Mouse (Mus musculus): Measurements from ENCODE around the gene Tubg1. TPM values are rescaled to one million over a fixed set of nuclear protein-coding genes. Genes with fewer than 3 reads are reported as not detected.
"Not testable (repeated sequence)": the region's sequence is repeated elsewhere in the genome, so short reads cannot be mapped to it uniquely, and the experiment has no call there.

Tubg1 gene
- polyA plus RNA-seq, 1 experiment from 2014 or later: 58.5 TPM

GRCm38 (mm10) chr11:101143338-101144225, 23.8 kb downstream of the Tubg1 start:
- 22% methylated on average over 19 of the region's 19 CpGs for WGBS
- no peaks in the 10 kb centered on the region for H3K27me3 ChIP-seq (replicated peaks)
- peak overlapping the region; percentile 50 for H3K4me2 ChIP-seq
- H3K36me3 ChIP-seq: no peaks in the 10 kb centered on the region
- H3K27ac ChIP-seq: no peak overlapping the region
- peak overlapping the region; percentile 21; the same call in 1 of the 2 replicates for H3K4me3 ChIP-seq (replicated peaks)
- peaks cover 13% of the 10 kb centered on the region for H3K4me1 ChIP-seq
- H3K9me3 ChIP-seq: no peaks in the 10 kb centered on the region
- ATAC-seq (ENCODE audit: insufficient read depth, low FRiP score, low read depth): no peak
- H3K9ac ChIP-seq: no peak overlapping the region

DNA sequence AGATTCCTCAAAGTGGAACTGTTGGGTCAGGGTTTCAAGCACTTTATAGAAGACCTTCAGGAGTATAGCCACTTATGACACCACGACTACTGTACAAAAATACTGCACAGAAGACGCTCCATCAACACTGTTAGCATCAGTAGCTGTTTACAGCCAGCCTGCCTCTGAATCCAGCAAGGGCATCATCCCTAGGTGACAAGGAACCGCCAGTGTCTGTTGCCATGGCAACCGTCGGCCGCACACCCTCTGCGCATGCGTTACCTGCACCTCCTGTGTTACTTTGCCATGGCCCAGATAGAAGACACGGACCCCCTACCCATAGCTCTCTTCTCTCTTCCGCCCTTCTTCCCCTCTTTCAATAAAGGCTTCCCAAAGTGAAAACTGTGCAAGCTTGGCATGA, 26.6 kb downstream of the Tubg1 start:
- ATAC-seq (ENCODE audit: insufficient read depth, low FRiP score, low read depth): no peak
- H3K4me2 ChIP-seq: no peak overlapping the region
- 41% methylated on average over 10 of the region's 10 CpGs for WGBS
- H3K9ac ChIP-seq: no peak overlapping the region
- no peaks in the 10 kb centered on the region for H3K27me3 ChIP-seq (replicated peaks)
- no peaks in the 10 kb centered on the region for H3K9me3 ChIP-seq
- no peak overlapping the region for H3K27ac ChIP-seq
- peaks cover 8% of the 10 kb centered on the region; the same call in 1 of the 2 replicates for H3K4me1 ChIP-seq
- no peak overlapping the region for H3K4me3 ChIP-seq (replicated peaks)
- no peaks in the 10 kb centered on the region for H3K36me3 ChIP-seq

DNA sequence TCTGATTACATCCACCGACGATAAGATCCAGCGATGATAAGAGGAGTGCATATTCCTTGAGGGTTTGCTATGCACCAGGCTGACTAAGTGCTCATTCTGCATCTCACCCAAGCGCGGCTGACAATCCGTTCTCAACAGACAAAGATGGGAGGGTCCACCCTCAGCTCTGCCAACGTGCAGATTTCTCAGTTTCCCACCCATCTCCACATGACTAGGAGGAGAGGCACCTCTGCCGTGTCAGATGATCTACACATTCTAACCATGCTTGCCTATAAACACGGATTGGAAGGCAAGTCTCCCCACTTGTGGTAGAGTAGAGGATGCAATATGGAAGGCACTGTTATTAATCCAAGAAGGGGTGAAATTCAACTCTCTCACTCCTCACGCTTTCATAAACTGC, 29.0 kb downstream of the Tubg1 start:
- Histone ChIP-seq H3K4me3 (replicated peaks) (no peak overlapping the region), H3K9ac (no peak overlapping the region), H3K9me3 (no peaks in the 10 kb centered on the region), H3K4me1 (peaks cover 8% of the 10 kb centered on the region; the same call in 1 of the 2 replicates), H3K4me2 (0 out of 2 replicates have a peak overlapping the region, but pooled peaks have one; percentile 1), H3K27ac (peak overlapping the region; percentile 89), H3K36me3 (no peaks in the 10 kb centered on the region), H3K27me3 (replicated peaks) (no peaks in the 10 kb centered on the region)
- 55% methylated on average over 10 of the region's 10 CpGs for WGBS
- ATAC-seq (ENCODE audit: insufficient read depth, low FRiP score, low read depth): no peak

GRCm38 (mm10) chr11:101149178-101150105, 29.7 kb downstream of the Tubg1 start:
- Histone ChIP-seq H3K9ac (no peak overlapping the region), H3K4me3 (replicated peaks) (no peak overlapping the region), H3K27ac (peak overlapping the region; percentile 89), H3K4me2 (0 out of 2 replicates have a peak overlapping the region, but pooled peaks have one; percentile 1), H3K36me3 (no peaks in the 10 kb centered on the region), H3K4me1 (peaks cover 8% of the 10 kb centered on the region; the same call in 1 of the 2 replicates), H3K27me3 (replicated peaks) (no peaks in the 10 kb centered on the region), H3K9me3 (no peaks in the 10 kb centered on the region)
- WGBS: 26% methylated on average over 9 of the region's 9 CpGs
- peak; percentile 65 for ATAC-seq (ENCODE audit: insufficient read depth, low FRiP score, low read depth)

- Histone ChIP-seq H3K9ac (no peak overlapping the region), H3K27ac (no peak overlapping the region), H3K36me3 (no peaks in the 10 kb centered on the region), H3K9me3 (no peaks in the 10 kb centered on the region), H3K27me3 (replicated peaks) (no peaks in the 10 kb centered on the region), H3K4me1 (peaks cover 10% of the 10 kb centered on the region; the same call in 1 of the 2 replicates), H3K4me3 (replicated peaks) (no peak overlapping the region), H3K4me2 (no peak overlapping the region)
- 55% methylated on average over 2 of the region's 2 CpGs for WGBS
- no peak for ATAC-seq (ENCODE audit: insufficient read depth, low FRiP score, low read depth)
These were observed 31.3 kb downstream of the Tubg1 start for GRCm38 (mm10) chr11:101151063-101151462.

- Histone ChIP-seq H3K4me2 (no peak overlapping the region), H3K9ac (no peak overlapping the region), H3K4me3 (replicated peaks) (no peak overlapping the region), H3K4me1 (peaks cover 12% of the 10 kb centered on the region; the same call in 1 of the 2 replicates), H3K27ac (no peak overlapping the region), H3K36me3 (no peaks in the 10 kb centered on the region), H3K27me3 (replicated peaks) (no peaks in the 10 kb centered on the region), H3K9me3 (no peaks in the 10 kb centered on the region)
- no peak for ATAC-seq (ENCODE audit: insufficient read depth, low FRiP score, low read depth)
- WGBS: 66% methylated on average over 1 of the region's 1 CpGs
These were observed 33.1 kb downstream of the Tubg1 start for GRCm38 (mm10) chr11:101152825-101153224.

DNA sequence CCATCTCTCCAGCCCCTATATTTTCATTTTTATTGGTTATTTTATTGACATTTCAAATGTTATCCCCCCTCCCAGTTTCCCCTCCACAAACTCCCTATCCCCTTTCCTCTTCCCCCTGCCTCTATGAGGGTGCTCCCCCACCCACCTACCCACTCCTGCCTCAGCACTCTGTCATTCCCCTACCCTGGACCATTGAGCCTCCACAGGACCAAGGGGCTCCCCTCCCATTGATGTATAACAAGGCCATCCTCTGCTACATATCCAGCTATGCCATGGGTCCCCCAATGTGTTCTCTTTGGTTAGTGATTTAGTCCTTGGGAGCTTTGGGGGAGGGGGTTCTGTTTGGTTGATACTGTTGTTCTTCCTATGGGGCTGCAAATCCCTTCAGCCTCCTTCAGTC, 34.9 kb downstream of the Tubg1 start:
- Histone ChIP-seq H3K27me3 (replicated peaks) (no peaks in the 10 kb centered on the region), H3K4me3 (replicated peaks) (no peak overlapping the region), H3K4me1 (0 out of 2 replicates have a peak, but pooled peaks cover 4% of the 10 kb centered on the region), H3K36me3 (no peaks in the 10 kb centered on the region), H3K9ac (no peak overlapping the region), H3K4me2 (no peak overlapping the region), H3K27ac (no peak overlapping the region), H3K9me3 (no peaks in the 10 kb centered on the region)
- no peak for ATAC-seq (ENCODE audit: insufficient read depth, low FRiP score, low read depth)

GRCm38 (mm10) chr11:101155151-101155550, 35.4 kb downstream of the Tubg1 start:
- H3K27me3 ChIP-seq (replicated peaks): no peaks in the 10 kb centered on the region
- no peaks in the 10 kb centered on the region for H3K36me3 ChIP-seq
- no peaks in the 10 kb centered on the region for H3K9me3 ChIP-seq
- no peak overlapping the region for H3K27ac ChIP-seq
- 0 out of 2 replicates have a peak, but pooled peaks cover 4% of the 10 kb centered on the region for H3K4me1 ChIP-seq
- WGBS: 60% methylated on average over 6 of the region's 6 CpGs
- no peak overlapping the region for H3K4me3 ChIP-seq (replicated peaks)
- no peak for ATAC-seq (ENCODE audit: insufficient read depth, low FRiP score, low read depth)
- H3K4me2 ChIP-seq: 0 out of 2 replicates have a peak overlapping the region, but pooled peaks have one; percentile 69
- no peak overlapping the region for H3K9ac ChIP-seq

DNA sequence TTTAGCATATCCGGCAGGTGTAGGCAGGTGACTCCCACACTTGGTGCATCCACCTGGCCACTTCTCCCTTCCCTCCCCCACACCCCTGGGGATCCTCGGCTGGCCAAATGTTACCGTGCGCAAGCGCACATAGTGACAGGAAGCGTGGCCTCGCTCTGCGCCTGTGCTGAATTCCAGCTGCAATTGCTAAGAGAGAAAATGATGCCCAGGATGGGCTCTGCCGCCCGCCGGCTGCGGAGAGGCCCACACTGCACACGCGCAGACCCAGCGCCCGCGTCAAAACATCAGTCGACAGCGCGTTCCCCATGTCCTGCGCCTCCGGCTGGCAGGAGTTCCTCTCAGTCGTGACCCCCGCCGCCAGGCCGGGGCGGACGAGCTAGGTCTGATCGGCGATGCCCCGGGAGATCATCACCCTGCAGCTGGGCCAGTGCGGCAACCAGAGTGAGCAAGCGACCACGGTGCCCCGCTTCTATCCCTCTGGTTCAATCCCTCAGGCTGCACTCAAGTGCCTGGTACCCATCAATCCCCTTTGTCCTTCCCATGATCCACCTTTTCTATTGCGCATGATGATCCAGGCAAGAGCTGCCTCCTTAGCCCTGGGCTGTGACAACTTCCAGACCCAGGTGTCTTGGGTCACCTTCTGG, 36.1 kb downstream of the Tubg1 start, which contains the start of gene Tubg2:
Tubg2 (plus strand) TSS at position 180 of the 644 bp plus-strand sequence.
- ATAC-seq (ENCODE audit: insufficient read depth, low FRiP score, low read depth): peak; percentile 29; the same call in 1 of the 2 replicates
- peak within 1 kb of the TSS; percentile 36; the same call in 1 of the 2 replicates for H3K27ac ChIP-seq
- peak within 1 kb of the TSS; percentile 38 for H3K4me3 ChIP-seq (replicated peaks)
- H3K4me1 ChIP-seq: 0 out of 2 replicates have a peak, but pooled peaks cover 4% of the 10 kb centered on the region
- peak within 1 kb of the TSS; percentile 20; the same call in 1 of the 2 replicates for H3K9ac ChIP-seq
- no peaks in the 10 kb centered on the region for H3K27me3 ChIP-seq (replicated peaks)
- 3% methylated on average over 36 of the region's 36 CpGs for WGBS
- no peaks in the 10 kb centered on the region for H3K36me3 ChIP-seq
- no peaks in the 10 kb centered on the region for H3K9me3 ChIP-seq
- peak within 1 kb of the TSS; percentile 69 for H3K4me2 ChIP-seq

DNA sequence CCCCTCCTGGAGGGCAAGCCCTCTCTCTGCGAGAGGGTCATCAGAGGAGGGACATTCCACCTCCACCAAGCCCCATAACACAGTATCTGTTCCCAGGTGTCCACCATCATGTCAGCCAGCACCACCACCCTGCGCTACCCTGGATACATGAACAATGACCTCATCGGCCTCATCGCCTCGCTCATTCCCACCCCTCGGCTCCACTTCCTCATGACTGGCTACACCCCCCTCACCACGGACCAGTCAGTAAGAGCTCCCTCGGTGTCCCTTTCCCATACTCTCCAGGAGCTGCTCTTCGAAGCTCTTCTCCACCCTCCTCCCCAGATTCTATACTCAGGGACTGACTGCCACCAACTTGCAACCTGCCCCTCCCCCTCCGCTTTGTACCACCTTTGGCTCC, 40.4 kb downstream of the Tubg1 start:
- H3K4me2 ChIP-seq; H3K9me3 ChIP-seq; H3K27me3 ChIP-seq (replicated peaks); H3K9ac ChIP-seq; ATAC-seq (ENCODE audit: insufficient read depth, low FRiP score, low read depth); H3K27ac ChIP-seq; H3K4me3 ChIP-seq (replicated peaks): not testable (repeated sequence)
- Histone ChIP-seq H3K4me1 (peaks cover 28% of the 10 kb centered on the region; the same call in 1 of the 2 replicates), H3K36me3 (peaks cover 28% of the 10 kb centered on the region)
- WGBS: 70% methylated on average over 9 of the region's 10 CpGs

DNA sequence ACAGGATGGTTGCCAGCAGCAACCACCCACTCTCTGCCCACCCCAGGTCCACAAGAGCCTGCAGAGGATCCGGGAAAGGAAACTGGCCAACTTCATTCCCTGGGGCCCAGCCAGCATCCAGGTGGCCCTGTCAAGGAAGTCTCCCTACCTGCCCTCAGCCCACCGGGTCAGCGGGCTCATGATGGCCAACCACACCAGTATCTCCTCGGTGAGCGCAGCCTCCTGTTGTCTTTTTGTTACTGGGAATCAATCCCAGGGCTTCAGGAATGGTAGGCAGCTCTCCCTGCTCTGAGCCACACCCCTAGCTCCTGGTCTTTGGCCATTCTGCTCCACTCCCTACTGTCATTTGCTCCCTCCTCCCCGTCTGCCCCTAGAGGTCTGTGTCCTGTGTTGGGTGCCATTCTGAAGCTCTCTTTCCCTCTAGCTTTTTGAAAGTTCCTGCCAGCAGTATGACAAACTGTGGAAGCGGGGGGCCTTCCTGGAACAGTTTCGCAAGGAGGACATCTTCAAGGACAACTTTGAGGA, 41.3 kb downstream of the Tubg1 start:
- H3K27ac ChIP-seq; H3K27me3 ChIP-seq (replicated peaks); H3K9me3 ChIP-seq; H3K4me3 ChIP-seq (replicated peaks); H3K4me2 ChIP-seq; H3K9ac ChIP-seq; ATAC-seq (ENCODE audit: insufficient read depth, low FRiP score, low read depth): not testable (repeated sequence)
- Histone ChIP-seq H3K4me1 (peaks cover 26% of the 10 kb centered on the region; the same call in 1 of the 2 replicates), H3K36me3 (peaks cover 32% of the 10 kb centered on the region)
- WGBS: 84% methylated on average over 8 of the region's 8 CpGs
